Mouse (Mus musculus) limb, embryonic 11.5 days (tissue): ENCODE data around the gene Med15. TPM values are rescaled to one million over a fixed set of nuclear protein-coding genes. Genes with fewer than 3 reads are reported as not detected.
A peak's percentile ranks its signal among the peaks of the same experiment; 100 is the strongest.
"Not testable (repeated sequence)": the region's sequence is repeated elsewhere in the genome, so short reads cannot be mapped to it uniquely, and the experiment has no call there.

Experiments
- ATAC-seq: fragments of 200-750 bp; cut with Nextera tagmentation; 2 replicates; pipeline ENCODE4 v1.8.0; 2017; ENCODE audit warnings: low read depth; ENCODE audit not compliant: insufficient number of reproducible peaks, low FRiP score, low TSS enrichment
- DNase-seq: peaks from one replicate; pipeline ENCODE4 v3.0.0-alpha.2; 2015; ENCODE audit warnings: low spot score
- H3K27ac ChIP-seq: fragments of 300-500 bp; sonication (generic); replicated peaks from 2 replicates; pipeline ENCODE4 v1.5.1; 2014; ENCODE audit warnings: low read depth, mild to moderate bottlenecking, low read length
- H3K27me3 ChIP-seq: fragments of 300-500 bp; sonication (generic); 2 replicates; pipeline ENCODE4 v1.6.1; 2014; ENCODE audit warnings: mild to moderate bottlenecking, low read length, mixed read lengths; ENCODE audit not compliant: control insufficient read depth, insufficient read depth
- H3K36me3 ChIP-seq: fragments of 300-500 bp; sonication (generic); 2 replicates; pipeline ENCODE4 v1.6.1; 2014; ENCODE audit warnings: mild to moderate bottlenecking, low read length, moderate library complexity, mixed read lengths; ENCODE audit not compliant: control insufficient read depth, insufficient read depth
- H3K4me1 ChIP-seq: fragments of 300-500 bp; sonication (generic); 2 replicates; pipeline ENCODE4 v1.6.1; 2014; ENCODE audit warnings: low read length, mixed read lengths; ENCODE audit not compliant: control insufficient read depth, insufficient read depth
- H3K4me2 ChIP-seq: fragments of 300-500 bp; sonication (generic); 2 replicates; pipeline ENCODE4 v1.6.1; 2014; ENCODE audit warnings: low read depth, mild to moderate bottlenecking, moderate library complexity; ENCODE audit not compliant: severe bottlenecking
- H3K4me3 ChIP-seq: fragments of 300-500 bp; sonication (generic); 2 replicates; pipeline ENCODE4 v1.5.1; 2014; ENCODE audit warnings: low read depth, low read length
- H3K9ac ChIP-seq: fragments of 300-500 bp; sonication (generic); 2 replicates; pipeline ENCODE4 v1.6.1; 2014; ENCODE audit warnings: mild to moderate bottlenecking, low read length
- H3K9me3 ChIP-seq: fragments of 300-500 bp; sonication (generic); 2 replicates; pipeline ENCODE4 v1.6.1; 2016; ENCODE audit warnings: low read length; ENCODE audit not compliant: control insufficient read depth
- WGBS: fragments of 180-500 bp; shearing (Covaris S2); extraction: QIAGEN DNeasy Blood & Tissue Kit; methylation state at CpG from one replicate; pipeline ENCODE4 v1.1.7; 2014; 5-methylcytosine and 5-hydroxymethylcytosine counted together
- polyA plus RNA-seq: library from polyadenylated mRNA; unstranded; fragments of >200 nt; fragmentation: Nextera tagmentation; extraction: Ambion mirVana; gene quantifications from 2 replicates; pipeline ENCODE4 v1.2.1, GENCODE M21; 2014

Gene Med15
- polyA plus RNA-seq, 1 experiment from 2014 or later: 42.2 TPM

- Histone ChIP-seq H3K27ac (no peak overlapping the region), H3K36me3 (no peaks in the 10 kb centered on the region), H3K9me3 (no peaks in the 10 kb centered on the region), H3K9ac (no peak overlapping the region), H3K4me1 (no peaks in the 10 kb centered on the region), H3K4me3 (no peak overlapping the region), H3K4me2 (no peak overlapping the region), H3K27me3 (no peaks in the 10 kb centered on the region)
- DNase-seq (no peak), ATAC-seq (no peak)
- 53% methylated on average over 4 of the region's 4 CpGs for WGBS
Measured at GRCm38 (mm10) chr16:17743279-17743678, 10.6 kb upstream of the Med15 start.

GRCm38 (mm10) chr16:17742810-17743209, 10.1 kb upstream of the Med15 start:
- H3K36me3 ChIP-seq: no peaks in the 10 kb centered on the region
- ATAC-seq: no peak
- H3K27ac ChIP-seq: no peak overlapping the region
- no peaks in the 10 kb centered on the region for H3K9me3 ChIP-seq
- no peaks in the 10 kb centered on the region for H3K27me3 ChIP-seq
- H3K4me3 ChIP-seq: no peak overlapping the region
- 68% methylated on average over 1 of the region's 1 CpGs for WGBS
- no peak overlapping the region for H3K4me2 ChIP-seq
- H3K4me1 ChIP-seq: no peaks in the 10 kb centered on the region
- DNase-seq: no peak
- no peak overlapping the region for H3K9ac ChIP-seq

- Histone ChIP-seq H3K4me3 (no peak overlapping the region), H3K4me1 (no peaks in the 10 kb centered on the region), H3K27me3 (no peaks in the 10 kb centered on the region), H3K36me3 (no peaks in the 10 kb centered on the region), H3K9me3 (no peaks in the 10 kb centered on the region), H3K27ac (no peak overlapping the region), H3K4me2 (no peak overlapping the region), H3K9ac (no peak overlapping the region)
- ATAC-seq (no peak), DNase-seq (no peak)
- 82% methylated on average over 4 of the region's 4 CpGs for WGBS
Measured at GRCm38 (mm10) chr16:17740080-17740479, 7.4 kb upstream of the Med15 start.

GRCm38 (mm10) chr16:17736156-17736555, 3.5 kb upstream of the Med15 start:
- no peaks in the 10 kb centered on the region for H3K9me3 ChIP-seq
- ATAC-seq: no peak
- H3K4me3 ChIP-seq: no peak overlapping the region
- no peak overlapping the region for H3K4me2 ChIP-seq
- no peak overlapping the region for H3K27ac ChIP-seq
- no peak overlapping the region for H3K9ac ChIP-seq
- no peaks in the 10 kb centered on the region for H3K4me1 ChIP-seq
- 34% methylated on average over 4 of the region's 4 CpGs for WGBS
- H3K27me3 ChIP-seq: 0 out of 2 replicates have a peak, but pooled peaks cover 3% of the 10 kb centered on the region
- DNase-seq: no peak
- no peaks in the 10 kb centered on the region for H3K36me3 ChIP-seq

- not testable (repeated sequence) for H3K4me3 ChIP-seq, H3K4me2 ChIP-seq, H3K9me3 ChIP-seq, H3K4me1 ChIP-seq, DNase-seq, H3K36me3 ChIP-seq, H3K27ac ChIP-seq, H3K9ac ChIP-seq, ATAC-seq, H3K27me3 ChIP-seq
- 88% methylated on average over 6 of the region's 6 CpGs for WGBS
Measured at GRCm38 (mm10) chr16:17734872-17735271, 2.2 kb upstream of the Med15 start.

- H3K9me3 ChIP-seq: no peaks in the 10 kb centered on the region
- H3K4me1 ChIP-seq: no peaks in the 10 kb centered on the region
- 0 out of 2 replicates have a peak overlapping the region, but pooled peaks have one; percentile 5 for H3K4me3 ChIP-seq
- H3K4me2 ChIP-seq: 0 out of 2 replicates have a peak overlapping the region, but pooled peaks have one; percentile 24
- no peak overlapping the region for H3K9ac ChIP-seq
- H3K27ac ChIP-seq: no peak overlapping the region
- DNase-seq: no peak
- H3K27me3 ChIP-seq: 0 out of 2 replicates have a peak, but pooled peaks cover 3% of the 10 kb centered on the region
- H3K36me3 ChIP-seq: no peaks in the 10 kb centered on the region
- 55% methylated on average over 2 of the region's 2 CpGs for WGBS
- no peak for ATAC-seq
Measured at GRCm38 (mm10) chr16:17733646-17734045, 955 bp upstream of the Med15 start.

- Histone ChIP-seq H3K36me3 (no peaks in the 10 kb centered on the region), H3K27me3 (0 out of 2 replicates have a peak, but pooled peaks cover 3% of the 10 kb centered on the region), H3K4me1 (no peaks in the 10 kb centered on the region), H3K27ac (no peak overlapping the region), H3K9me3 (no peaks in the 10 kb centered on the region), H3K9ac (no peak overlapping the region), H3K4me3 (no peak overlapping the region), H3K4me2 (no peak overlapping the region)
- ATAC-seq (no peak), DNase-seq (no peak)
- 68% methylated on average over 6 of the region's 6 CpGs for WGBS
Measured at GRCm38 (mm10) chr16:17732431-17732830, 260 bp downstream of the Med15 start.

- no peak for ATAC-seq
- Histone ChIP-seq H3K27me3 (0 out of 2 replicates have a peak, but pooled peaks cover 3% of the 10 kb centered on the region), H3K27ac (no peak overlapping the region), H3K9ac (no peak overlapping the region), H3K4me2 (no peak overlapping the region), H3K9me3 (no peaks in the 10 kb centered on the region), H3K36me3 (no peaks in the 10 kb centered on the region), H3K4me3 (no peak overlapping the region), H3K4me1 (0 out of 2 replicates have a peak, but pooled peaks cover 2% of the 10 kb centered on the region)
- no peak for DNase-seq
- 29% methylated on average over 3 of the region's 3 CpGs for WGBS
Measured at GRCm38 (mm10) chr16:17732021-17732420, 670 bp downstream of the Med15 start.

GRCm38 (mm10) chr16:17729974-17730373, 2.7 kb downstream of the Med15 start:
- H3K36me3 ChIP-seq: no peaks in the 10 kb centered on the region
- DNase-seq (no peak), ATAC-seq (no peak)
- H3K27ac ChIP-seq: no peak overlapping the region
- no peak overlapping the region for H3K4me2 ChIP-seq
- H3K9ac ChIP-seq: no peak overlapping the region
- 0 out of 2 replicates have a peak, but pooled peaks cover 2% of the 10 kb centered on the region for H3K4me1 ChIP-seq
- H3K4me3 ChIP-seq: no peak overlapping the region
- 0 out of 2 replicates have a peak, but pooled peaks cover 3% of the 10 kb centered on the region for H3K27me3 ChIP-seq
- no peaks in the 10 kb centered on the region for H3K9me3 ChIP-seq
